Mouse (Mus musculus): Measurements from ENCODE around the gene Slc2a9. TPM values are rescaled to one million over a fixed set of nuclear protein-coding genes. Genes with fewer than 3 reads are reported as not detected.

The Slc2a9 gene
- total RNA-seq, 1 experiment from 2014 or later: 2.8 TPM

DNA sequence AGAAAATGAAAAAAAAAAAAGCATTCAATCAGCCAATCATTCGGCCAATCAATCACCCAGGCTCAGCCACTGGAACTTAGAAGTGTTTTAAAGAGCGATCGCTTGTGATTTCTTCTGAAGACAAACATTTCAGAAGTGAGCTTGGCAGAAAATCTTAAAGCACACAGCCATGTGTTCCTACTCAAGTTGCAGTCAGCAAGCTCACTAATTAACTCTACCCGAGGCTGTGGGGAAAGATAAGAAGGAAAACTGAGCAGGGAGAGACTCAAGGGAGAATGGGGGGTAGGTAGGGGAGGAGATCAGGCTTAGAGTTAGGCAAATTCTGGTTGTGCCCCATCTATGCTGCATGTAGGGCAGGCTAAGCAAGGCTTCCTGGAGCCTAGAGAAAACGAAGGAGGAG, 130.6 kb downstream of the Slc2a9 start:
- DNase-seq: no peak

DNA sequence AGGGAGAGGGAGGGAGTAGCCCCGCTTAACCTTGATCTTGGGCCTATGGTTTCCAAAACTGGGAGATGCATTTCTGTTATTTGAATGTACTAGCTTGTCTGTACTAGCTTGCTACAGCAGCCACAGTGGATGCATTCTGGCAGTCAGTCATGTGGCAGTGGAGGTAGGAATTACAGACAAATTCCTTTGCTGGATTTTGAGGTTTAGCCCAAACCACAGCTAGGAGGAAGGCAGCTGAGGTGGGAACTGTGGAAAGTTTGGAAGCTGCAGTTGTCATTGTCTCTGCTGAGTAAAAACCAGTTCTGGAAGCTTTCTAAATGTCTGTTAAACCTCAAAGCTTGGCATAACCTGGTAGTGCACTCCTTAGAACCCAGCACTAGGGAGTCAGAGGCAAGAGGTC, 131.6 kb downstream of the Slc2a9 start:
- DNase-seq: no peak

DNA sequence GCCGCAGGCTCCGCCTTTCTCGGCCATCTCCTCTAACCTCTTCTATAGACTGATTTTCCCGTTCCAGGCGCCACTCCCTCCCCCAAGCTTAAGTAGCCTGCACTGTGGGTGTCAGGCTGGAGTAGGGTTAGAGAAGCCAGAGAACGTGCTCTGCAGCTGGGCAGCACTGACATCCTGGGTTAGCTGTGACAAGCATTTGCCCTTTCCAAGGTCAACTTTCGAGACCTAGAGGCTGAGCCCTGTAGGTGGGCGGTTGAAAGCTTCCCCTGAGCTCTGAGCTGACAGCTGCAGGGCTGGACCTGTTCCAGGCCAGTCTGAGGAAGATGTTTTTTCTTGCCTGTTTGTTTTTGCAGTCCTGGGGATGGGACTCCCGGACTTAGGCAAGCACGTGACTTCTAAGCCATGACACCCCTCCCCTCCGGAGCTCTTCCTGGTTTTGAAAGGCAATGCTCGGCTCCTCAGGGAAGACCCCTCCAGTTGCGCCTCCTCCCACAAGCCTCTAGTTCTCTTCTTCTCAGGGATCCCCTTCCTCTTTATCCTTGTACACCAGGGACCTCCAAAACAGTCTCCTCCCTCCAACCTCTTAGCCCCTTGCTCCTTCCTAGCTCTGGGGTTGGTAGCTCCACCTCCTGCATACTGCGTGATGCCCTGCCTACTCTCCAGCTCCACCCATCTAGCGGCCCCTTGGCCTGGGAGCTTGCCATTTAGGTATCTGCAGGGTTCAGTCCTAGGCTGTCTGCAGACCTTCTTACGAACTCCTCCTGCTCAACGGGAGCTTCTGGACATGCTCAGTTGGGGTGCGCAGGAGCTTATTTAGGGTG, 136.1 kb downstream of the Slc2a9 start:
- DNase-seq: peak; percentile 17

GRCm38 (mm10) chr5:38365521-38365920, 137.4 kb downstream of the Slc2a9 start:
- no peak for DNase-seq

GRCm38 (mm10) chr5:38364396-38364795, 138.5 kb downstream of the Slc2a9 start:
- no peak for DNase-seq

DNA sequence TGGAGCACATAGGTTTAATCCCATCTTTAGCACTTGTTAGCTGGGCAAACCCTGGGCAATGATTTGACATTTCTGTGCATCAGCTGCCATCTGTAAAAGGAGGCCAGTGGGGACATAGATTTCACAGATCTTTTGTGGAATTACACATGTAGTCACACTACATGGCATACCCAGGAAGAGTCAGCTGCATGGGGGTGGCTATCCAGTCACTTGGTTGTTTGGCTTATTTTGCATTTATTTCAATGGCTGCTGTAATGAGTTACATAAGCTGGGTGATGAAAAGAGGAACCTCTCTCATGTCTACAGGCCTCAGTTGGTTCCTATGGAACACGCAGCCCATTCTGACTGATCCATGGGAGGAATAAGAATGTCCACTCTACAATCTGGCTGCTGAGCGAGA, 143.2 kb downstream of the Slc2a9 start:
- DNase-seq: no peak

DNA sequence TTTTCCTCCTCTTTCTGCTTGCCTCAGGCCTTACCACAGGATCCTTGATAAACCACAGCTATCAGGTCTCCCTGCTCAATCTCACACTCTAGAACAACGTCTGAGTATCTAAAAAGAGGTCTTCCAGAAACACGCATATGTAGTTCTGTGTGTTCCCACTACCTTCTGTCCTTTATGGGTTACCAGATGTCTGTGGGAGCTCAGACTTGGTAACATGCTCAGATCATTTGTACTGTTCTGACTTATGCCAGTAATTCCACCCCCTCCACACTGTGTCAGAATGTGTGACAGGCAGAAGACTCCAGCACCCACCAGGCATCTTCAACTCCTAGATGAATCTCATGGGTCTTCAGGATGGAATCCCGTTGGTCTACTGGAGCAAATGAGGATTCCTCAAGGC, 146.0 kb downstream of the Slc2a9 start:
- DNase-seq: no peak

DNA sequence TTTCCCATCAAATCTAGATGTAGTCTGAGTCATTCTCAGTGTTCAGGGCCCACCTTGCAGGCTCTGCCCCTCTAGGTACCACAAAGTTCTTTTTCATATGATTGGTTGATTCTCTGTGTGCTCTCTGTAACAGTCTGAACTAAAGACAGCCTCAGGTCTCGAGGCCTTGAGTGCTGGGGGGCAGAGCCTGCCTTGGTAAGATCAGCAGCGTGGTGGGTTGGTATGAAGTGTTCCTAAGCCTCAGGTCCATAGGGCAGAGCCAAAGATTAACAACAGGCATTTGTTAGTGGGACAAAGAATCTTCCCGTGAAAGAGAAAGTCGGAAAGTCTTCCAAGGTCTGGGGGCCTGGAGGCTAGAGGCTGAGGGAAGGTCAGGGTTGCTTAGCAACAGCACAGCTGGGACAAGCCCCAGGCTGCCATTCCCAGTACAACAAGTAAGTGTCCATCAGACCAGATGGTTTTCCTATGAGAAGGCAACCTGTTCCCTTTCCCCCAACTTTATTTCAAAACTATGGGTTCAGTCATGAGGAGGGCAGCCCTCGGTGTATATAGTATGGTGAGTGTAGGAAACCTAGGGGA, 152.5 kb downstream of the Slc2a9 start:
- DNase-seq: no peak

GRCm38 (mm10) chr5:38346646-38347432, 156.1 kb downstream of the Slc2a9 start:
- peak; percentile 46 for DNase-seq

DNA sequence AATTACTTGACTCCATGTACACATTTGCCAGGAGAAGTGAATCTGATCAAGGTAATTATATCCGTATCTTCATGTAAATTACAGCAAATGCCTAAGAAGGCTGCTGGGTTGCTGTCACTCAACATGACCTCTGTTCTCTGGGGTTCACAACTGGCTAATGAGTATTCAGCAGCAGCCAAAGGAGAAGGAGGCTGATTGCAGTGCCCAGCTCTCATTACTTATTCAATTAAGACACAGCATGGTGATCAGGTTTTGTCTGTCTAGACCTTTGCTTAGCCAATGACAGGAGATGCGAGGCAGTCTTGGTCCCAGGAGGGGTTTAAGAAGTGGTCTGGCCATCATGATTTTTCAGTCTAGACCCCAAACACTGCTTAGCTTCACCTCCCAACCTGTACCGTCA, 159.8 kb downstream of the Slc2a9 start:
- DNase-seq: no peak

GRCm38 (mm10) chr5:38334582-38334981, 168.4 kb downstream of the Slc2a9 start:
- DNase-seq: no peak

DNA sequence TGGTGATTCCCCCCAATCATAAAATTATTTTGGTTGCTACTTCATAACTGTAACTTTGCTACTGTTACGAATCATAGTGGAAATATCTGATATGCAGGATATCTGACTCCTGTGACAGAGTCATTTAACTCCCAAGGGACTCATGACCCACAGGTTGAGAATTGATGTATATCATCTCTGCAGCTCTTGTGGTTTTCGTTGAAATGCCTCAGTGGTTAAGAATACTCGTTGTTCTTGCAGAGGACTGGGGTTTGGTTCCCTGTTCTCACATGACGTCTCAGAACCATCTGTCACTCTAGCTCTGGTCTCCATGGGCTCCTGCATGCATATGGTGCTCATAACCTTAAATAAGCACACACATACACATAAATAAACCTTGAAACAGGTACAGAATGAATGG, 169.6 kb downstream of the Slc2a9 start:
- DNase-seq: no peak

GRCm38 (mm10) chr5:38318966-38319786, 183.8 kb downstream of the Slc2a9 start, which contains the start of gene Drd5:
TSS of gene Drd5 (plus strand) at chr5:38319367.
- DNase-seq: no peak

- no peak for DNase-seq
Measured at GRCm38 (mm10) chr5:38309795-38310194, 193.1 kb downstream of the Slc2a9 start.

DNA sequence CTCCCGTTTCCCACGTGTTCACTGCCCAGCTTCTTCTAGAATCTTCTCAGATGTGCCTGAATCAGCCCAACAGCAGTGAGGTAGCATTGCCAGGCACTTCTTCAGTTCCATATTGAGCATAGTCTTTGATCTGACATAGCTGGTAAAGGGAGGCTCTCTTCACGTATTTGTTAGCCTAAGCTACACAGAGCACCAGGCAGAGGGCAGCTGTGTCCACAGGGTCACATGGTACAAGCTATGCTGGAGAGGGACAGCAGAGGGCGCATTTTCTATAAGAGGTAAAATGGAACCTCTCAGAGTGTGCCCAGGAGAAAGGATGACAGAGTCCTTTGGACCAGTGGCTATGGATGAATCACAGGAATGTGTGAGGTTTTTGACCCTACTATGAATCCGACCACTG, 194.1 kb downstream of the Slc2a9 start:
- DNase-seq: peak; percentile 66

- DNase-seq: peak; percentile 87
Measured at GRCm38 (mm10) chr5:38307255-38308101, 195.5 kb downstream of the Slc2a9 start.

DNA sequence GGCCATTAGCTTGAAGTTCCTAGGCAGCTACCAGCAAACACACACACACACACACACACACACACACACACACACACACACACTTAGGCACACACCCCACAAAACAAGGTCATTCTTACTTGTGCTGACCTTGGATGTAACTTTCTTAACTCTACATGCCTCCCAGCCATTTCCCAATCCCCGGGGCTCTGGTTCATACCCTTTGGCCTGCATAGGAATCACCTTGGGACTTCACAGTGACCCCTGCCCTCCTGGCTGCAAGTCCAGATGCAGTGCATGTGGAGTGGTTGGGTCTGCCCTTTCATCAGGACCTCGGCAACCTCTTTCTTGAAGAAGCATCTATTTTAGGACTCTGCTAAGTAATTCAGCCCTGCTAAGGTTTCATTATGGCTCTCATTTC, 197.7 kb downstream of the Slc2a9 start:
- no peak for DNase-seq

DNA sequence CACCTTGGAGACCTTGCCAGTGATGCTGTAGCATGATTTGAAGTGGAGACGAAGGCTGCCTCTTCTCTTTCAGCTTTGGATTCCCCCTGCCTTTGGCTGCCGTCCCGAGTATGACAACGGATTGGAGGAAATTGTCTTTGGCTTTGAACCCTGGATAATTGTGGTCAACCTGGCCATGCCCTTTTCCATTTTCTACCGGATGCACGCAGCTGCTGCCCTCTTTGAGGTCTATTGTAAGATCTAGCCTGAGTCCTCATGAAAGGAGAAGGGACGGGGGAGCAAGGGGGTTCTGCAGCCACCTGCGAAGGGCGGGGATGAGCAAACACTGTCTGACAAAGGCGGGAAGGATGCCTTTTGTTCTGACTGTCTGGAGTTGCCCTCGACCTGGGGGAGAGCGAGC, 200.3 kb downstream of the Slc2a9 start:
- DNase-seq: no peak

- no peak for DNase-seq
Measured at GRCm38 (mm10) chr5:38301761-38302411, 201.1 kb downstream of the Slc2a9 start.
